Mouse (Mus musculus): Measurements from ENCODE around the gene Cxcr2. TPM values are rescaled to one million over a fixed set of nuclear protein-coding genes. Genes with fewer than 3 reads are reported as not detected.

Gene Cxcr2
- total and polyA plus RNA-seq, 2 experiments from 2014 or later: 0.18 to 0.52 TPM

DNA sequence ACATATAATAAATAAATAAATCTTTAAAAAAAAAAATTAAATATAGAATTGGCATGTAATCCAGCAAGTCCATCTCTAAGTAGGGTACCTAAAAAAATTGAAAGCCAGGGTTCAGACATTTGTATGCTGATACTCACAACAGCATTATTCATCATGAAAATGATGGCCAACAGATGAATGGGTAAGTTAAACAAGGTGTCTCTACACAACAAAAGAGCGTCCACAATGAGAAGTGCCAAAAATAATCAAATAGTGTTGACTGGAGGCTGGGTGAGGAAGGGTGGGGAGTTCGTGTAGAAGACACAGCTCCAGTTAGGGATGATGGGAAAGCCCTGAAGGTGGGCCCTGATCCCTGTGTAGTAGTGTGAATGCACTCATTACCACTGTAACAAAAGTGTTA, 6.2 kb downstream of the Cxcr2 start:
- H3K27me3 ChIP-seq (ENCODE audit: insufficient read depth, low read length): no peaks in the 10 kb centered on the region
- DNase-seq (ENCODE audit: low spot score) (no peak), ATAC-seq (no peak)
- H3K4me2 ChIP-seq (ENCODE audit: low read depth, low read length): no peak overlapping the region
- no peak overlapping the region for H3K4me3 ChIP-seq (ENCODE audit: low read length)
- 77% methylated on average over 2 of the region's 2 CpGs for WGBS
- H3K9me3 ChIP-seq (ENCODE audit: low read length): no peaks in the 10 kb centered on the region
- no peaks in the 10 kb centered on the region for H3K4me1 ChIP-seq (ENCODE audit: insufficient read depth, low read length)
- no peak for TF ChIP-seq CTCF (IDR thresholded peaks at IDR 0.05; ENCODE audit: low read depth)
- H3K9ac ChIP-seq (replicated peaks; ENCODE audit: low read length): no peak overlapping the region
- H3K27ac ChIP-seq: no peak overlapping the region
- H3K36me3 ChIP-seq (ENCODE audit: insufficient read depth, low read length): no peaks in the 10 kb centered on the region

GRCm38 (mm10) chr1:74167136-74167535, 13.3 kb downstream of the Cxcr2 start:
- Histone ChIP-seq H3K9me3 (ENCODE audit: low read length) (no peaks in the 10 kb centered on the region), H3K4me3 (ENCODE audit: low read length) (no peak overlapping the region), H3K36me3 (ENCODE audit: insufficient read depth, low read length) (no peaks in the 10 kb centered on the region), H3K4me2 (ENCODE audit: low read depth, low read length) (no peak overlapping the region), H3K4me1 (ENCODE audit: insufficient read depth, low read length) (no peaks in the 10 kb centered on the region), H3K27ac (no peak overlapping the region), H3K9ac (replicated peaks; ENCODE audit: low read length) (no peak overlapping the region), H3K27me3 (ENCODE audit: insufficient read depth, low read length) (no peaks in the 10 kb centered on the region)
- ATAC-seq: no peak
- TF ChIP-seq CTCF (IDR thresholded peaks at IDR 0.05; ENCODE audit: low read depth): no peak
- no peak for DNase-seq (ENCODE audit: low spot score)
- 80% methylated on average over 5 of the region's 5 CpGs for WGBS

GRCm38 (mm10) chr1:74169721-74170120, 15.9 kb downstream of the Cxcr2 start:
- H3K9ac ChIP-seq (replicated peaks; ENCODE audit: low read length): no peak overlapping the region
- H3K4me2 ChIP-seq (ENCODE audit: low read depth, low read length): no peak overlapping the region
- TF ChIP-seq CTCF (IDR thresholded peaks at IDR 0.05; ENCODE audit: low read depth): no peak
- H3K36me3 ChIP-seq (ENCODE audit: insufficient read depth, low read length): no peaks in the 10 kb centered on the region
- 81% methylated on average over 3 of the region's 3 CpGs for WGBS
- no peaks in the 10 kb centered on the region for H3K4me1 ChIP-seq (ENCODE audit: insufficient read depth, low read length)
- H3K9me3 ChIP-seq (ENCODE audit: low read length): no peaks in the 10 kb centered on the region
- no peak overlapping the region for H3K4me3 ChIP-seq (ENCODE audit: low read length)
- ATAC-seq (no peak), DNase-seq (ENCODE audit: low spot score) (no peak)
- H3K27me3 ChIP-seq (ENCODE audit: insufficient read depth, low read length): no peaks in the 10 kb centered on the region
- no peak overlapping the region for H3K27ac ChIP-seq

- H3K27me3 ChIP-seq (ENCODE audit: insufficient read depth, low read length): no peaks in the 10 kb centered on the region
- H3K4me1 ChIP-seq (ENCODE audit: insufficient read depth, low read length): no peaks in the 10 kb centered on the region
- no peak overlapping the region for H3K4me2 ChIP-seq (ENCODE audit: low read depth, low read length)
- no peak overlapping the region for H3K9ac ChIP-seq (replicated peaks; ENCODE audit: low read length)
- no peaks in the 10 kb centered on the region for H3K9me3 ChIP-seq (ENCODE audit: low read length)
- H3K4me3 ChIP-seq (ENCODE audit: low read length): no peak overlapping the region
- TF ChIP-seq CTCF (IDR thresholded peaks at IDR 0.05; ENCODE audit: low read depth): no peak
- ATAC-seq (no peak), DNase-seq (ENCODE audit: low spot score) (no peak)
- 87% methylated on average over 3 of the region's 3 CpGs for WGBS
- no peak overlapping the region for H3K27ac ChIP-seq
- no peaks in the 10 kb centered on the region for H3K36me3 ChIP-seq (ENCODE audit: insufficient read depth, low read length)
Measured at GRCm38 (mm10) chr1:74172722-74173121, 18.9 kb downstream of the Cxcr2 start.

- Histone ChIP-seq H3K36me3 (ENCODE audit: insufficient read depth, low read length) (no peaks in the 10 kb centered on the region), H3K27me3 (ENCODE audit: insufficient read depth, low read length) (no peaks in the 10 kb centered on the region), H3K4me2 (ENCODE audit: low read depth, low read length) (no peak overlapping the region), H3K9me3 (ENCODE audit: low read length) (no peaks in the 10 kb centered on the region), H3K4me1 (ENCODE audit: insufficient read depth, low read length) (no peaks in the 10 kb centered on the region), H3K4me3 (ENCODE audit: low read length) (no peak overlapping the region), H3K27ac (no peak overlapping the region), H3K9ac (replicated peaks; ENCODE audit: low read length) (no peak overlapping the region)
- DNase-seq (ENCODE audit: low spot score) (no peak), ATAC-seq (no peak)
- 80% methylated on average over 4 of the region's 4 CpGs for WGBS
- no peak for TF ChIP-seq CTCF (IDR thresholded peaks at IDR 0.05; ENCODE audit: low read depth)
Measured at GRCm38 (mm10) chr1:74175731-74176130, 21.9 kb downstream of the Cxcr2 start.

GRCm38 (mm10) chr1:74178618-74179017, 24.8 kb downstream of the Cxcr2 start:
- Histone ChIP-seq H3K36me3 (ENCODE audit: insufficient read depth, low read length) (no peaks in the 10 kb centered on the region), H3K27me3 (ENCODE audit: insufficient read depth, low read length) (no peaks in the 10 kb centered on the region), H3K9me3 (ENCODE audit: low read length) (no peaks in the 10 kb centered on the region), H3K4me2 (ENCODE audit: low read depth, low read length) (no peak overlapping the region), H3K4me1 (ENCODE audit: insufficient read depth, low read length) (no peaks in the 10 kb centered on the region), H3K27ac (no peak overlapping the region), H3K4me3 (ENCODE audit: low read length) (no peak overlapping the region), H3K9ac (replicated peaks; ENCODE audit: low read length) (no peak overlapping the region)
- DNase-seq (ENCODE audit: low spot score) (no peak), ATAC-seq (no peak)
- no peak for TF ChIP-seq CTCF (IDR thresholded peaks at IDR 0.05; ENCODE audit: low read depth)
- WGBS: 89% methylated on average over 3 of the region's 3 CpGs

DNA sequence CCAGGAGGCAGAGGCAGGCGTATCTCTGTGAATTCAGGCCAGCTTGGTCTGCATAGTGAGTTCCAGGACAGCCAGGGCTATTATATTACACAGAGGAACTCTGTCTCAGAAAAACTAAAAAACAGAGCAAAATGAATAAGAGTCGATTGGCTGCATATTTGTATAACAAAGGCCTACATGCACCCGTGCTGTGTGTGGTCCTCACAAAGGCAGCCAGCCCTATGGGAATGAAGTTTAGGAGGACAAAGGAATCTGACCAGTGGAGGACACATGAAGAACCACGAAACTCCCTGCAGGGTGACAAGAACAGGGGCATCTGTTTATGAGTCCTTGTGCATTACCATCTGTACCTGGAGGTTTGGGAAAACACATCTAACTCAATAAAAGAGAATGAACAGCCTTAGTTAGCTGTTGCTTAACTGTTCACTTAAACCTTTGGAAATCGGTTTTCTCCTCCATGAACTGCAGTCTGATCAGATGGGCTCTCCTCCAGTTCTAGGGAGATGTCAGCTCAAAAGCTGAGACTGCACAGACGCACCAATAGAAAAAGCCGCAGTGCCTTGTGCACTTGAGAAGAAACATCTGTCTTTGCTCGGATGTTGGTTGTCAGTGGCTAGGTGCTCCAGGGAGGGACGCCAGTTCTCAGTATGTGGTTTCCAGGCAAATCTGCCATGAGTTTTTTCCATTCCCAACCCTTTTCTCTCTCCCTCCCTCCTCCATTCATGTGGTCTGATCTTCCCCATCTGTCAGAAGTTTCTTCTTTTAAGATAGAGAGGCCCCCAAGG, 26.0 kb downstream of the Cxcr2 start:
- H3K9me3 ChIP-seq (ENCODE audit: low read length): no peaks in the 10 kb centered on the region
- WGBS: 50% methylated on average over 9 of the region's 9 CpGs
- DNase-seq (ENCODE audit: low spot score) (no peak), ATAC-seq (no peak)
- H3K36me3 ChIP-seq (ENCODE audit: insufficient read depth, low read length): no peaks in the 10 kb centered on the region
- no peaks in the 10 kb centered on the region for H3K4me1 ChIP-seq (ENCODE audit: insufficient read depth, low read length)
- no peak overlapping the region for H3K4me2 ChIP-seq (ENCODE audit: low read depth, low read length)
- H3K27me3 ChIP-seq (ENCODE audit: insufficient read depth, low read length): no peaks in the 10 kb centered on the region
- no peak overlapping the region for H3K27ac ChIP-seq
- H3K4me3 ChIP-seq (ENCODE audit: low read length): no peak overlapping the region
- TF ChIP-seq CTCF (IDR thresholded peaks at IDR 0.05; ENCODE audit: low read depth): no peak
- no peak overlapping the region for H3K9ac ChIP-seq (replicated peaks; ENCODE audit: low read length)
